25 mouse cellular contexts compared by ENCODE assay signal in the genomic region with DNA sequence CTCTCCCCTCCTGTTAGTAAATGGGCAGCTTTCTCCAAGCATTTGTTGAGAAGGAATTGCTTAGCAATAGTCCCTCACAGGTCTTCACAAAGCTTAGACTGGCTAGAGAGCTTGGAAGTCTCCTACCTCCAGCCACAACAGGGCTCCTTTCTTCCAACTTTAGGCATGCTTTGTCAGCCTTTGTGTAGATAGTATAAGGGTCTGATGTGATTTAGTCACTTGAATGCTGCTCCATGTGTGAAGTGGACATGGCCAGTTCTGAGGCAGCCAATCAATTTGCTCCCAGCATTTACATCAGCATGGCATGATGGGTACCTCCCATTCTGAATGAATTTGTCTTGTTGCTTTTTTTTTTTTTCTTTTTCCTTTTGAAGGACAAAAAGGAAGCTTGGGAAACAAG. TPM values are rescaled to one million over a fixed set of nuclear protein-coding genes. Genes with fewer than 3 reads are reported as not detected.
DNase-seq lines count a peak whose midpoint lies in the region; ATAC-seq lines count a peak whose summit lies in the region.
"Had no signal": no experiment of that assay in that cellular context is flagged by ENCODE, and none has a peak within 500 bp of the region (broad histone marks: within the 10 kb centered on the region; RNA-seq: fewer than 3 reads in every experiment).

No protein-coding gene starts in this region.

- no peak overlapping the region for H3K27ac ChIP-seq in hindbrain, embryonic 11.5 days (ENCODE audit: low read depth, low read length)
- H3K27ac ChIP-seq in hindbrain, embryonic 10.5 days = no peak overlapping the region
- no peak overlapping the region for H3K27ac ChIP-seq in hindbrain, embryonic 13.5 days
- H3K27ac ChIP-seq in midbrain, embryonic 16.5 days (ENCODE audit: low read length) = no peak overlapping the region
- H3K27ac ChIP-seq: heart, embryonic 13.5 days had no signal

- no peaks in the 10 kb centered on the region for H3K27me3 ChIP-seq in hindbrain, embryonic 11.5 days (ENCODE audit: control insufficient read depth, insufficient read depth, low read length)
- no peaks in the 10 kb centered on the region for H3K27me3 ChIP-seq in hindbrain, embryonic 10.5 days (ENCODE audit: insufficient read depth, poor library complexity, severe bottlenecking)
- H3K27me3 ChIP-seq in hindbrain, embryonic 13.5 days = no peaks in the 10 kb centered on the region
- H3K27me3 ChIP-seq in midbrain, embryonic 16.5 days (ENCODE audit: control insufficient read depth, insufficient read depth, low read depth, low read length) = no peaks in the 10 kb centered on the region
- H3K27me3 ChIP-seq: heart, embryonic 13.5 days had no signal

- H3K4me3 ChIP-seq in hindbrain, embryonic 11.5 days (ENCODE audit: low read depth, low read length) = no peak overlapping the region
- H3K4me3 ChIP-seq in hindbrain, embryonic 10.5 days = no peak overlapping the region
- no peak overlapping the region for H3K4me3 ChIP-seq in hindbrain, embryonic 13.5 days
- no peak overlapping the region for H3K4me3 ChIP-seq in midbrain, embryonic 16.5 days (ENCODE audit: low read depth, low read length)
- H3K4me3 ChIP-seq: erythroblast, embryonic 14.5 days; heart, embryonic 13.5 days had no signal

- H3K9ac ChIP-seq in hindbrain, embryonic 11.5 days (ENCODE audit: low read depth, low read length) = no peak overlapping the region
- H3K9ac ChIP-seq in hindbrain, embryonic 13.5 days = no peak overlapping the region
- H3K9ac ChIP-seq in midbrain, embryonic 16.5 days (ENCODE audit: low read depth, low read length) = no peak overlapping the region
- H3K9ac ChIP-seq: heart, embryonic 13.5 days had no signal

- no peaks in the 10 kb centered on the region for H3K4me1 ChIP-seq in hindbrain, embryonic 11.5 days (replicated peaks; ENCODE audit: control insufficient read depth, insufficient read depth, low read length)
- no peaks in the 10 kb centered on the region for H3K4me1 ChIP-seq in hindbrain, embryonic 10.5 days (replicated peaks)
- H3K4me1 ChIP-seq in hindbrain, embryonic 13.5 days (replicated peaks) = no peaks in the 10 kb centered on the region
- H3K4me1 ChIP-seq in midbrain, embryonic 16.5 days (ENCODE audit: control insufficient read depth, insufficient read depth, low read length) = no peaks in the 10 kb centered on the region
- H3K4me1 ChIP-seq: heart, embryonic 13.5 days had no signal

- H3K9me3 ChIP-seq in hindbrain, embryonic 11.5 days (ENCODE audit: control insufficient read depth, low read length) = no peaks in the 10 kb centered on the region
- no peaks in the 10 kb centered on the region for H3K9me3 ChIP-seq in hindbrain, embryonic 10.5 days
- H3K9me3 ChIP-seq in hindbrain, embryonic 13.5 days = no peaks in the 10 kb centered on the region
- H3K9me3 ChIP-seq in midbrain, embryonic 16.5 days (replicated peaks; ENCODE audit: control insufficient read depth, low read length, poor library complexity, severe bottlenecking) = no peaks in the 10 kb centered on the region
- H3K9me3 ChIP-seq: heart, embryonic 13.5 days had no signal

- ATAC-seq in hindbrain, embryonic 11.5 days (ENCODE audit: low FRiP score) = peak; percentile 80
- peak; percentile 59 for ATAC-seq in hindbrain, embryonic 13.5 days (ENCODE audit: low FRiP score)
- 0 out of 2 replicates have a peak, but pooled peaks have one; percentile 67 for ATAC-seq in midbrain, embryonic 16.5 days

- peak; percentile 10 for DNase-seq in hindbrain, embryonic 11.5 days (ENCODE audit: low spot score)
- no peak for DNase-seq in hindbrain, embryonic 10.5 days (ENCODE audit: low spot score)
- DNase-seq in embryo, embryonic 11 days = peak; percentile 1
- DNase-seq in gastrocnemius, adult 18-20 months (ENCODE audit: low spot score) = no peak
- DNase-seq in cerebellum, adult 9-11 months = no peak
- DNase-seq: adrenal gland, adult 8-10 months; cerebellum, adult 11-12 months; kidney, adult 2 months; kidney, postnatal 14 days; left cerebral cortex, postnatal 4 days; lung, adult 2 months; lung, postnatal 36 days; right cerebral cortex, postnatal 4 days; thymus, postnatal 36 days had no signal

- no peaks in the 10 kb centered on the region for H3K36me3 ChIP-seq in hindbrain, embryonic 11.5 days (ENCODE audit: control insufficient read depth, insufficient read depth, low read length)
- H3K36me3 ChIP-seq in hindbrain, embryonic 10.5 days = no peaks in the 10 kb centered on the region
- H3K36me3 ChIP-seq in hindbrain, embryonic 13.5 days = no peaks in the 10 kb centered on the region
- H3K36me3 ChIP-seq in midbrain, embryonic 16.5 days (ENCODE audit: control insufficient read depth, insufficient read depth, low read length) = no peaks in the 10 kb centered on the region
- H3K36me3 ChIP-seq: heart, embryonic 13.5 days had no signal

- no peak overlapping the region for H3K4me2 ChIP-seq in hindbrain, embryonic 11.5 days (replicated peaks; ENCODE audit: low read depth, low read length)
- H3K4me2 ChIP-seq in hindbrain, embryonic 13.5 days = no peak overlapping the region
- H3K4me2 ChIP-seq in midbrain, embryonic 16.5 days (ENCODE audit: low read length) = no peak overlapping the region
- H3K4me2 ChIP-seq: heart, embryonic 13.5 days had no signal

RNA-seq across cellular contexts. Expression of a gene that starts 35.7 kb away (rescaled TPM):
- polyA plus RNA-seq in hindbrain, embryonic 11.5 days (2014; fragmentation: Nextera tagmentation; extraction: Ambion mirVana) = not detected in 2 replicates
- polyA plus RNA-seq in hindbrain, embryonic 10.5 days (2016; fragmentation: Nextera tagmentation; extraction: Ambion mirVana) = not detected in 2 replicates
- polyA plus RNA-seq in hindbrain, embryonic 13.5 days (2015; fragmentation: Nextera tagmentation; extraction: Ambion mirVana) = not detected in 2 replicates
- polyA plus RNA-seq in midbrain, embryonic 16.5 days (2015; fragmentation: Nextera tagmentation; extraction: Ambion mirVana) = not detected in 2 replicates
- total RNA-seq in gastrocnemius, adult 18-20 months (2021) = not detected
- total RNA-seq: adrenal gland, adult 8-10 months; layer of hippocampus, adult 8-10 months; left cerebral cortex, adult 18-20 months; left cerebral cortex, postnatal 4 days; liver, adult 2 months; monocyte, adult 5-6 weeks; neutrophil, adult 5-6 weeks had no signal
- polyA plus RNA-seq: erythroblast, embryonic 14.5 days; gonadal fat pad, adult 2 months; heart, embryonic 13.5 days; kidney, adult 2 months; liver, adult 2 months; lung, adult 2 months; testis, adult 2 months had no signal

Comparison
In these comparisons a context has a peak if more than half of its experiments do, and no peak if none do; other contexts are left out.
1. DNase-seq: peak in hindbrain, embryonic 11.5 days (single experiment) and embryo, embryonic 11 days (single experiment); none in hindbrain, embryonic 10.5 days (single experiment), gastrocnemius, adult 18-20 months (single experiment) and cerebellum, adult 9-11 months (single experiment).
2. Peak in every context shown above with its lines, with median percentiles within 50 percentile points of each other: ATAC-seq.